Mouse (Mus musculus): ENCODE measurements at regions not wholly inside any gene's neighbourhood (a gene's known extent, or its start where the extent isn't known, plus 50 kb on each side); places are given as distances from the start of the nearest gene placed in this dataset.
"Not testable (repeated sequence)": the region's sequence is repeated elsewhere in the genome, so short reads cannot be mapped to it uniquely, and the experiment has no call there.

DNA sequence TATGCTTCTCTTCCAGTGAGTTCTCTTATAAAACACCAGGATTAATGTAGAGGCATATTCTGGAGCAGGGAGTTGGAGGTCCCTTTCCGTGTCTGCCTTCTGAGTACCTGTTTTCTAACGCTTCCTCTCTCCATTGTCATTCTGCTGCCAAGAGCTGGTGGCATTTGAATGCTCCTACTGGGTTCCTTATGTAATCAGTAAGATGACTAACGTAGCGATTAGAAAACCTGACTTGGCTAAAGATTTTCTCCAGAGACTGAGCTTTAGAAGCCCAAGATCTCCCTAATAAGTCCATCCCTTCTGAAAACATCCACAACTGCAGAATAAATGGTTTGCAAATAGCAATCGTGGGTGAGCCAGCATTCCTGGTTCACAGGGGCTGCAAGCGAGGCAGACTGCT lies 174.5 kb downstream of the Dhx15 start:
- DNase-seq (ENCODE audit: low read depth, low spot score): no peak

DNA sequence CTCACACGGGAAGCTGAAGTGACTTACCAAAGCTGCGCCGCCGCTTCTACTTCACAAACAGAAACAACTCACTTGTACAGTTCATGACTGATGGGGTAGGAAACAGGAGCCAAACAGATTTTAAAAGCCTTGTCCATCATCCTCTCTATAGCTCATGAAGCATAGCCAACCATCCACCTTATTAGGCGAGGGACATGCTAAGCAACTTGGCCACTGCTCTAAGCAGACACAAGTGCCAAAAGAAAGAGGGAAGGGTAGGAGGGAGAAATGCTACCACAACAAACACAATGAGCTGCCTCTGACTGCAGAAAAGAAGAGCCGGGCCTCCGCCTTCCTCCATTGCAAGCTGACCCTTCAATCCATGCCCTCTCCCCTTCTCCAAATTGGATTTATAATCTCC lies 179.9 kb downstream of the Dhx15 start:
- DNase-seq (ENCODE audit: low read depth, low spot score): no peak

DNA sequence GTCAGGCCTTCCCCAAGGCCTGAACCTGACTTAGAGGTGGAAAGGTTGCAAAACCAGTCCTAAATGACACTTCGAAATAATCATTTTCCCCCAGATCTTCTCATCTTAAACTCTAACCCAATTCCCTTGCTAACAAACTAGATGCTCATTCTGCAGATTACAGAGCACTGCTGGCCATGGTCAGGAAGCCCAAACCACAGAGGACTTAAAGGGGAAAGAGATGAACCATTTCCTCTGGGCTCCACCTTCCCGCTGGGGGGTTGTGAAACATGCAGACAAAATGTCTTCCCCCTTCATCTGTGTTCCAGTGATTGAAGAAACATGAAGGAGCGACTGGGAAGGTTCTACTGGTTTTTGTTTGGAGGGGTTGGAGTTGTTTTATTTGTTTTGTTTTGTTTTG lies 181.4 kb downstream of the Dhx15 start:
- DNase-seq (ENCODE audit: low read depth, low spot score): no peak

DNA sequence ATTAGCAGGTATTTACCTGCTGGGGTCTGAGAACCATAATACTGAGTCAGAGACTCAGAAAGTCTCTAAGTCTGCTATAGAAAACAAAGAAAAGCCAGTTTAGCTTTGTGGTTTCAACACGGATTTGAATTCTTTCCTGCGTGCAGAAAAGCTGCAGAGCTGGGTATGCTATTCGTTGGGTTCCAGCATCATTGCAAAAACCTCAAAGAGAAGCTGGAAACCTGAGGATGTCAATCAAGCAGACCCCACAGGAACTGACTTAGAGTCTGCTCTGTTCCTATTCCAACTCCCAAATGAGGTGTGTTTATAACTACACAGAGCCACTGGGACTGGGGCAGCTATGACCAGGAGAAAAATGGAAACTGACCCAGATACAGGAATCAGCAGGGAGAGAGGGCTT lies 183.5 kb downstream of the Dhx15 start:
- DNase-seq (ENCODE audit: low read depth, low spot score): no peak

DNA sequence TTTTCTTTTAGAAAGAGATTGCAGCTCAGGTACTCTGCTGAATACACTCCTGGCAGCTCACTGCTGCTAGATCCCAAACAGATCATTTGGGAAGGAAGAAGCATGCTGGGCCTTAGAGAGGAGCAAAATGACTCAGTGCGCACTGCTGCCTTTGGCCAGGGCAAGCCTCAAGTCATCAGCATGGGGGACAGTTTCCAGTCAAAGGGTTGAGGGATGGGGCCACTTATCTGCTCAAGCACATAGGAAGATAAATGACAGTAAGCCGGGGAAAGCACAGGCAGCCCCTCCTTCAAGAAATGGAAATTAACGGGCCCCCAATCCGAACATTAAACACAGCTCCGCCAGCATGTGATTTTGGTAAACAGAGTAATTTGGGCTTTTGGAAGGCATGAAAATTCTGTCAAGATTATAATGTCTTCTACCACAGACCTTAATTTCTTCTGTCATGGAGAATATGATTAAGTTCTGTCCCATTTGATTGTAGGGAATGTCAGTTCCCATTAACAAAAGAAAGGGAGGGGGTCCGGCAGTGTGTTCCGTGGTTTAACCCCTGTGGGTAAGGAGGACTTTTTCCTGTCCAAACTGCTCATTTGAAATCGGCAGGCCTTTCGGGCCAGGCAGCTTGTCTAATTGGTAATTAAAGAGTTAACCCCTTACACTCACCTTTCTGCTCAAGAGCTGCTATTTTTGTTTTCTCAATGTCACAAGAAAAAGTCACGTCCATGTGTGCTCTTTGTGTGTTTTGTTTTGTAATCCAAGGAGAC lies 199.3 kb downstream of the Dhx15 start:
- DNase-seq (ENCODE audit: low read depth, low spot score): no peak

DNA sequence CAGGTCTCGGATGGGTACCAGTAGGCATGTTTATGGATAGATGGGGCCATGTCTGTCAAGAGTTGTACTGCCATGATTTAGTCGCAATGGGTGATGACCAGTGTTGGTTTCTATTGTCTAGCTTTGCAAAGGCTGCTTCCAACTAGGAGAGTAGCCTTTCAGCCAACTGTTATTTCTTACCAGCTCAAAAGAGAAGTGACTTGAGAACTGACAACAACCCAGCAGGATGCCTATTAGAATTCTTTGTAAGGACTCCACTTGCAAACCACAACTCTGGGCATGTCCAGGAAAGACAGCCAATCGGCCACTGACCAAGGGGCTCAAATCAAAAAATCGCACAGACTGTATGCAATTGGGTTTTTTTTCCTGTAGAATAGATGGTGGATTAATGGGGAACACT lies 200.9 kb downstream of the Dhx15 start:
- no peak for DNase-seq (ENCODE audit: low read depth, low spot score)

DNA sequence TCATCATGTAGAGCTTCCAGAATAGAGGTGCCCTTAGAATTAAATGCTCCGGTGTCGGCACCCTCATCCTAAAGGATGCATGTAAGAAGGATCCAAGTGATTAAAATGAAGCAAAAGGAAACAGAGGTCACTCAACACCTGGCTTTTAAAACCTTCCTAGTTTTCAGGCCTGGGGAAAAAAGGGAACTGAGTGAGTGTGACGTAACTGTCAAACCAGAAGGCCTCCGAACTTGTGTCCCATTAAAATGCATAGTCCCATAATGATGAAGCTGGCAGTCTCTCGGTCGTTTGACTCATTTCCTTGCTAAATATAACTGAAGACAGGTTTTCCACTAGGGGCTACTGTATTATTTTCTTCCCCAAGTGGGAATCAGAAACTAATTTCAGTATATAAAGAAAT lies 201.4 kb downstream of the Dhx15 start:
- DNase-seq (ENCODE audit: low read depth, low spot score): no peak

DNA sequence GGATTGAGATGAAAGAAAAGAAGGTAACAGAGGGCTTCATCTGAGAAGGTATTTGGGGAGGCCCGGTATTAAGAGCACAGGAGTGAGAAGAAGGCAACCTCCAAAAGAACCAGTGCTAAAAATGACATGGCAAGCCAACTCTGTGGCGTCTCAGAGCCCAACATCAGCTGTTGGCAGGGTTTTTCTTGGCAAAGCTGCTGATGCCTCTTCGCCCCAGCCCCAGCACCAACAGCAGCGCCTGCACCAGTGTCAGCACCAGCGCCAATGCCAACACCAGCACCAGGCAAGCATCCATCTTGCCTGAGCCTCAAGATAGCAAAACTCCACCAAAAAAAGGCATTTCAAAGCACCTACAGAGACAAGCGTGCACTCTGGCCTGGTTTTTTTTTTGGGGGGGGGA lies 205.3 kb downstream of the Dhx15 start:
- DNase-seq (ENCODE audit: low read depth, low spot score): no peak

DNA sequence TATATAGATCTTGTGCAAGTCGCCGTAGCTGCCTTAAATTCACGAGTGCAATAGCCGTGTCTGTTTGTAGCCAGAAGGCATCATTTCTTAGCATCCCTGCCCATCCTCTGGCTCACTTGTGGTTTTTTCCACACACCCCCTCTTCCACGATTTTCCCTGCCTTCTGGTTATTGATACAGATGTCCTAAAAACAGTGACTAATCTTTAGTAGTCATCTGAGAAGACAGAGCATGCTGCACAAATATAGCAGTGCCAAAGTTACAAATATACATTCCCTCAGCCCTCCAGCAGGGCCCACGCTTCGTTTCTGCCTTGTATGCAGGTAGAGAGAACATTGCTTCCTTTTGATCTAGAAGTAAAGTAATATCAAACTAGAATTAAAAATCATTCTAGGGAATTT lies 207.5 kb downstream of the Dhx15 start:
- DNase-seq (ENCODE audit: low read depth, low spot score): no peak

DNA sequence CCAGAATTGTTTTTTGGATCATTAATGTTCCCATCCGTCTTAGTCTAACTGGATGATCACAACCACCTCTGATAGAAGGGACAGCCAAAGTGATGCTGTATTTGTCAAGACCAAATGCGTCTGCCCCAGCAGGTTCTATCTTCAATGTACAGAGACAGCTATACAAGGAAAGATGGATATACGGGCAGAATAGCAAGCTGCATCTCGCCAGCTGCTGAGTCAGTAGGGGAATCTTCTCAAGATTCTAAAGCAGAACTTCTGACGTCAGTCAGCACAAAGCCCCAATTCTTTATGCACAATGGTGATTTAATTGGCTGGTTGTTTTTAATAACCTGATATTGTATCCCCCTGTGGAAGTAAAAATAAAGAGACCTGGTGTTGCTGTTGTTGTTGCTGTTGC lies 209.4 kb downstream of the Dhx15 start:
- DNase-seq (ENCODE audit: low read depth, low spot score): no peak

DNA sequence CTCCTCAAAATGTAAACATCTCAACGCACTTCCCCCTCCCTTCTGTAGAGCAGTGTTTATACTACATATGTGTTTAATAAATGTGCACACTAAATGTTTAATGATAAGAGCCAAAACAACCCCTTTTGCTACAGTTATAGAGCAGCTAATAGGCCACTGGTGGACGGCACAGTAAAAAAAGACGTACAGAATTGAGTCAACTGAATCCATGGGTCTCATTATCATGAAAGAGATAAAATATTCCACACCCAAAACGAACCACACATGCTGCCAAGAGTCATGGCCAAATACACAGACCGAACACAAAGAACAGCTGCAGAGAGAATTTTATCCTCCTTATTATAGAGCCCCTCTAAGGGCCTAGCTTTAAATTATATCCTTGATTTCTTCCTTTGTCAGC lies 237.8 kb downstream of the Dhx15 start:
- DNase-seq (ENCODE audit: low read depth, low spot score): no peak

DNA sequence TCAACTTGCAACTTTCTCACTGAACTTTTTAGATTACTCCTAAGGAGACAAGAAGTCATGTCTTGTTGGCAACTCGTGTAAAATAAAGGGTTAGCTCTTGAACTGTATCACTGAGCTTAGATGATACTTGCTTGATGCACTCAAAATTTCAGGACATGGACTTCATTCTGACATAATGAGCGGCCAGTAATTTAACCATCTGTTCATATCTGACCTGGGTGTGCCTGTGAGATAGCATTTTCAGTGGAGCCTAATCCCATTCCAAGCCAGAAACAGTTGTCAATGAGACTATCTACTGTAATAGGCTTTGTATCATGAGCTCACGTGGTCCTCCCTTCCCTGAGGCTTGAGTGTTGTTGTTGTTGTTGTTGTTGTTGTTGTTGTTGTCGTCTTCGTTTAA lies 240.3 kb downstream of the Dhx15 start:
- no peak for DNase-seq (ENCODE audit: low read depth, low spot score)

DNA sequence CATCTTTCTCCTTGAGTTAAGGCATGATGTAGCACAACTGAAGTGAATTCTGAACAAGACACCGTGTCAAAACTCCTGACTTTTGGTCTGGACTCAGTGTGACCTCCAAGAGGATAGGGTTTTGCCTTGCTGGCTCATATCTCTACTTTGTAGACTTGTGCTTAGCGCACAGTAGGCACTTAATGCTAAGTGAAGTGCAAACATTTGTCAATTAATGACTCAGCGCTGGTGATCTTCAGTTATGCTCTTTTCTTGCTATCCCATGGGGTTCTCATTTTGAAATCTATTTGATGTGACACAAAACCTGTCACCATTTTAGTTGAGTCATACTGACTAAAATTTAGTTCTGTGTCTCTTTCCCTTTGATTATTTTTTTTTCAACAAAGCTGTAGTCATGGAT lies 244.3 kb downstream of the Dhx15 start:
- DNase-seq (ENCODE audit: low read depth, low spot score): no peak

DNA sequence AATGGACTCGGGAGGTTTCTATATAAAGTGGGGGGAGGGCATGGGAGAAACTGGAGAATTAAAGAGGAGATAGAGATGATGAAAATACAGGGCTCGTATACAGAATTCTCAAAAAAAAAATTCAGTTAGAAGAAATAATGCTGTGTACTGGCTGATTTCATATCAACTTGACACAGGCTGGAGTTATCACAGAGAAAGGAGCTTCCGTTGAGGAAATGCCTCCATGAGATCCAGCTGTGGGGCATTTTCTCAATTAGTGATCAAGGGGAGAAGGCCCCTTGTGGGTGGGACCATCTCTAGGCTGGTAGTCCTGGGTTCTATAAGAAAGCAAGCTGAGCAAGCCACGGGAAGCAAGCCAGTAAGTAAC lies 248.4 kb downstream of the Dhx15 start:
- not testable (repeated sequence) for DNase-seq (ENCODE audit: low read depth, low spot score)

DNA sequence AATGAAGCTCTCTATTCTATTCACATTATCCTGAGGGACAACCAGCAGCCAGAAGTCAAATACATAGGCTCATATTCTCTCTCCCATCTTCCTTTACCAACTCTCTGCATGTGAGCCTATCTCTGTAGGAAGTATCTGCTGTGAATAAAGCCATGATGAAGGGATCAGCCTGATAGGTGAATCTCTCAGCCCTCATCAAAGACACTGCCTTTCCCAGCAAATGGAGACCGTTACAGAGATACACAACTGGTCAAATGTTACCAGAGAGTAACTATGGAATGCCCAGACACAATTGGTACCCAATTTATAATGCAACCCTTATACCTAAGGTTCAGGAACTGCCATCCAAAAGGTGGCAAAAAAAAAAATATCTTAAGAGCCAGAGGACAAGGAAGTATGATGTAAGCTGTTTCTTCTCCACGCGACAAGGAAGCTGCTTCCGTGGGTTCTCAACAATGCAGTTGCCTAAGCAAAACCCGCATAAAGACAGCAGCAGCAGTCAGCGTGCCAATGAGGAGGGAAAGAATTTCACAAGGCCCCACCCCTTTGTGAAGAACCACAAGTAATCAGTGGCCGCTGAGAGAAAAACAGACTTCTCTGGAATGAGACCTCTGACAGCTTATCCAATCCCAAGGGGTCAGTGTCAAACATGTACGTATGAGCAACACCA lies 248.9 kb downstream of the Dhx15 start:
- DNase-seq (ENCODE audit: low read depth, low spot score): no peak

DNA sequence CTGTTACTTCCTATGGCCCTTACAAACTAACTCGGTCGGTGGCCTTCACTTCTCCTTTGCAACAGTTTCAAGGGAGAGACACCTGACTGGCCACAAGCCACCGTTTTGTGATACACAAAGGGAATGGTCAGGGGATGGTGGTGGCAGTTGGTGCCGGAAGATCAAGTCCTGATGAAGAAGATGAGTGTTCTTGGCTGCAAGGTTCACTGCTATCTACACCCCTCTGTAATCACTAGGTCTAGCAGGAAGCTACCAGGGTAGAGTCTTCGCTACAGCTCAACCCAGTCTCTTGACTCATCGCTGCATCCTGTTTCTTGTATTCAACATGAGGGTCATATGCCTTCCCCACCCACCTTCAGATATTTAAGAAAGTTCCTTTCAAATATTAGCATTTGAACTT lies 251.5 kb downstream of the Dhx15 start:
- DNase-seq (ENCODE audit: low read depth, low spot score): no peak

DNA sequence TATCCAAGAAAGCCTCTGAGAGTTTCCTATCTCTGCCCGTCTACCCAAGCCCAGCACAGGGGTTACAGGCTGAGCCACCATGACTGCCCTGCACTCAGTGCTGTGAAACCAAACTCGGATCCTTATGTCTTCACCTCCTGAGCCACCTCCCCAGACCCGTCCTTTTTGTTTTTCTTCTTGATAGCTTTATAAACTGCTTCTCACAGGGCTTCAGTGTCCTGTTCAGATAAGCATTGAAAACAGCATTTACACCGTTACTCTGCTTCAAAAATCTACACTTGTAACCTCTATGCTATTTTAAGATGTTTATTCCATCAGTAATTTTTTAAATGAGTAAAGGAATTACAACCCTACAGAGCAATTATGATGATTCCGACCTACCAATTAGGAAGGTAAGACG lies 253.0 kb downstream of the Dhx15 start:
- no peak for DNase-seq (ENCODE audit: low read depth, low spot score)

DNA sequence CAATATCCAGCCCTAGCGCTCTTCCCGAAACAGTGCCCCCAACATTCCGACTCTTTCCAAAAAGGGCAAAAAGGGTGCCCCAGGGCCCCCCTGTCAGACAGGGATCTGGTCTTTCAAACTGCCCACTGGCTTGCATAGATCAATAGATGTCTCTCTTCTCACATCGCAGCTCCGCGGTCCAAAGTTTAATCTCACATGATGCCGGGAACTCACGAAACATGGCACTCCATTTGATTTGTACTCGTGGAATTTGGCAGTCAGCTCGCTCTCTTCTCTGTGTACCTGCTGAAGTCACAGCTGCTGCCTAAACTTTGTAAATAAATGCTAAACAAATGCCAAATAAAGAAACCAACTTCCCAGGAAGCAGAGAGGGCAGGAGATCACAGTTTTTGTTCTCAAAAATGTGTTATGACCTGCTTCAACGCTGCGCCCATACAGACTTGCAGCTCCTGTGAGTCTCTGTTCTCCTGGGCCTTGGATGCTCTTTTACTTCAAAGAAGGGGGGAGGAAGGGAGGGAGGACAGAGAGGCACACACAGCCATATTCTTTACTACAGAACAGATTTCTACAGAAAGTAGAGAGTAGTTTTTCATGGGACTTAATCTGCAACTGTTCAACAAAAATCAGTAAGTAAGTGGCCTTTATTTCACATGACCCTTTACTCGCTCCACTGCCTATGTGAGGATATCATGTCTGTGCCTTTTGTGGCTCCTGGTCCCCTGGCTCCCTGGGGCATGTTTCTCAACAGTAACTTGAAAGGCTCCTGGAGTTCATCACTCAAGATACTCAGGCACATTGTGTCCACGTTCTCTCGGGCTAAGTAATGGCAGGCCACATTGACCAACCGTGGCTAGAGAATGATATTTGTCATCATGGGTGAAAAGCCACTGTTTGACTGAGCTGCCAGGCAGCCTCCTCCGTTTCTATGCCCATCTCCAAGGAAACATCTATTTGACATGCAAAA lies 254.6 kb downstream of the Dhx15 start:
- DNase-seq (ENCODE audit: low read depth, low spot score): no peak

DNA sequence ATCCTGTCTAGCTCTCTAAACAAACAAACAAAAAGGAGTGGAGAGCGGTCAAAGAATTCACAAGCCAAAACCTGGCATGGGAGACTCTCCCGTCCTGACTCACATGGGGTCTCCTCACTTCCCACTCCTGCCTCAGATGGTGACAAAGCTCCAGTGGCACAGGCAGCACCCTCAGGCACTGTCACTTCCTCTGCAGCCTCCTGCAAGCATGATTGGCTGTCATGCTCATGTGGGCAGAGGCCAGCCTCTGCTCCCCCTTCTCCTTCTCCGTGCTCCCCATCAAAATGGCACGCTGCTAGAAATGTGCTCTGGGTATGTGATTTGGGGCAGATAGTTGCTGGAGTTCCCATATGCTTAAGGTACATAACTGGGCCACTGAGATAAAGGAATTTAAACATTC lies 255.4 kb downstream of the Dhx15 start:
- no peak for DNase-seq (ENCODE audit: low read depth, low spot score)

DNA sequence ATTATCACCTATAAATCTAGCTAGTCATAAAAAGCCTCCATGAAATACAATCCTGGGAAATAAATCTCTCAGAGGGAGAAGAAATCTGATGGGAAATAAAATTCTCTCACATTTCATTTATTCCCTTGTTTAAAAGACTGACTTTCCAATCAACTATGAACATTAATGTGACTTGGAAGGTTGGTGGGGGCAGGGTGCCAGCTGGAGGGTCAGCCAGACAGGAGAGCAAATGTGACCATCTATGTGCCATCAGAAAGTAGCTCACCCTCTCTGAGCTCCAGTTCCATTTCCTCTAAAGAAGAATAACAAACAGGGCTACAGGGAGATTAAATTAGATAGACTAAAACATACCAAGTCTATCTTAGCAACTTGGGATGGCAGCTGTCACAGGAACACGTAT lies 257.0 kb downstream of the Dhx15 start:
- DNase-seq (ENCODE audit: low read depth, low spot score): no peak

DNA sequence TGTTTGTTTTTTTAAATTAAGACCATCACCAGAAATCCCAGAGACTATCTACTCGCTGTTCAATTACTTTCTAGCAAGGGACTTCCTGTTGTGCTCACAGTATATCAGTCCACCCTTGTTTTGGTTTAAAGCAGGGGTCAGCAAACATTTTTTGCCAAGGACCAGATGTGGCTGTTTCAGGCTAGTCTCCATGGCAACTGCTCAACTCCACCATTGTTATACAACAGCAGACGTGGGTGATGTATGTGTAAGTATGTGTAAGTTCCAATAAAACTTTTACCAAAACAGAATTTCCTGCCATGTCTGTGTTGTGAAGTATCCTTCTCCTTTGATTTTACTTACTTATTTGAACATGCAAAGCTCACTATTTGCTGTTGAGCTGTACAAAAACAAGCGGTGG lies 259.9 kb downstream of the Dhx15 start:
- no peak for DNase-seq (ENCODE audit: low read depth, low spot score)

DNA sequence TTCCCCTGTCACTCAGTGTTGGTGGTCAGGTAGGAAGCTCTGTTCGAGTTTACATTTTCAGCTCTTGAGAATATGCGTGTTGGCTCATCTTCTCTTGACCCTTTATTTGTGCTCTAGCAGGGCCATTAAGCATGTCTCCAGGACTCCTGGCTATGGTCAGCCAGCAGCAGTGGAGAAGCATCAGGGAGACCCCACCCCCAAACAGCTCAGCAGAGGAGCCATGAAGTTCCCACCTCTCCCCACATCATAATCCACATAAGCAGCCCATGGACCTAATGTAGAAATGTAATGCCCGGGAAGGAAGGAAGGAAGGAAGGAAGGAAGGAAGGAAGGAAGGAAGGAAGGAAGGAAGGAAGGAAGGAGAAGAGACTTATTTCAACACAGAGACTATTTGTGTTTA lies 261.5 kb downstream of the Dhx15 start:
- no peak for DNase-seq (ENCODE audit: low read depth, low spot score)

DNA sequence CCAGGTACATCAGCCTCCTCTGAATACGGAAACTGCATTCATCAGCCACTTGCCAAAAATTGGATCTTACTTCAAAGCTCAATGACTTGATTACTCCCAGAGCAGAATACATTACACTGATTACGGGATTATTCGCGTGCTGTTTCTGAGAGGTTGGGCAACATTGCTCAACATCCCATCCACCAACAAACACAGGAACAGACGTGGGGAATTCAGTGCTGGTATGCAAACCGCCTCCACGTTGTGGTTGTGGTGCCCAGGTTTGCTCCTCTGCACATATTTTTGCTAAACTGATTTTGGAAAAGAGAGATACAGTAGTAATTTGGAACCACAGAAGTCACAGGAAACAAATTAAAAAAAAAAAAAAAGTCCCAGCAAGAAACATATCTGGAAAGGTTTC lies 266.9 kb downstream of the Dhx15 start:
- DNase-seq (ENCODE audit: low read depth, low spot score): no peak
